Mouse (Mus musculus) layer of hippocampus, adult 2 months (tissue): ENCODE measurements at regions not wholly inside any gene's neighbourhood (a gene's known extent, or its start where the extent isn't known, plus 50 kb on each side); places are given as distances from the start of the nearest gene placed in this dataset.

ENCODE experiments used
- DNase-seq, 2 experiments: peaks; one replicate each; pipeline ENCODE4 v3.0.0; 2022; ENCODE audit warnings: low spot score in 2 of 2
- H3K27ac ChIP-seq: fragments of 200-600 bp; 2 replicates; pipeline ENCODE4 v1.8.1; 2022
- H3K4me3 ChIP-seq: fragments of 200-600 bp; 2 replicates; pipeline ENCODE4 v1.8.1; 2022; ENCODE audit warnings: mild to moderate bottlenecking
- CTCF ChIP-seq: fragments of 200-600 bp; conservative IDR thresholded peaks from 2 replicates; pipeline ENCODE4 v1.8.1; 2022; ENCODE audit warnings: antibody characterized with exemption, mild to moderate bottlenecking, moderate library complexity

- TF ChIP-seq CTCF, result no peak
- no peak for DNase-seq
- H3K4me3 ChIP-seq, result no peak overlapping the region
- H3K27ac ChIP-seq, result no peak overlapping the region
Observed at GRCm38 (mm10) chr17:4175006-4175405, 478.9 kb upstream of the Nox3 start.

GRCm38 (mm10) chr17:4176524-4176923 lies 480.5 kb upstream of the Nox3 start:
- Histone ChIP-seq H3K4me3 (no peak overlapping the region), H3K27ac (no peak overlapping the region)
- TF ChIP-seq CTCF, result no peak
- no peak for DNase-seq

- DNase-seq, result no peak
- no peak for TF ChIP-seq CTCF
Observed at GRCm38 (mm10) chr17:4177485-4178150, 481.6 kb upstream of the Nox3 start.

GRCm38 (mm10) chr17:4179271-4179670 lies 483.2 kb upstream of the Nox3 start:
- no peak for TF ChIP-seq CTCF
- H3K4me3 ChIP-seq, result no peak overlapping the region
- DNase-seq, result no peak
- no peak overlapping the region for H3K27ac ChIP-seq

More at GRCm38 (mm10) chr17:4177485-4178150, 481.6 kb upstream of the Nox3 start:
- Histone ChIP-seq H3K4me3 (no peak overlapping the region), H3K27ac (no peak overlapping the region)

GRCm38 (mm10) chr17:4182106-4182505 lies 486.0 kb upstream of the Nox3 start:
- no peak overlapping the region for H3K27ac ChIP-seq
- TF ChIP-seq CTCF, result no peak
- DNase-seq, result peak; percentile 39 to 60
- no peak overlapping the region for H3K4me3 ChIP-seq

- Histone ChIP-seq H3K27ac (no peak overlapping the region), H3K4me3 (no peak overlapping the region)
- no peak for DNase-seq
- no peak for TF ChIP-seq CTCF
Observed at GRCm38 (mm10) chr17:4186802-4187201, 490.7 kb upstream of the Nox3 start.

- no peak for DNase-seq
- no peak overlapping the region for H3K27ac ChIP-seq
- no peak overlapping the region for H3K4me3 ChIP-seq
- no peak for TF ChIP-seq CTCF
Observed at GRCm38 (mm10) chr17:4187606-4188005, 491.5 kb upstream of the Nox3 start.

GRCm38 (mm10) chr17:4196793-4197448 lies 500.9 kb upstream of the Nox3 start:
- no peak overlapping the region for H3K27ac ChIP-seq
- no peak for DNase-seq
- H3K4me3 ChIP-seq, result no peak overlapping the region
- TF ChIP-seq CTCF, result no peak

- no peak for DNase-seq
- no peak for TF ChIP-seq CTCF
- no peak overlapping the region for H3K4me3 ChIP-seq
- no peak overlapping the region for H3K27ac ChIP-seq
Observed at GRCm38 (mm10) chr17:4198001-4198400, 501.9 kb upstream of the Nox3 start.

- TF ChIP-seq CTCF, result no peak
- Histone ChIP-seq H3K4me3 (no peak overlapping the region), H3K27ac (no peak overlapping the region)
- no peak for DNase-seq
Observed at GRCm38 (mm10) chr17:4199698-4200153, 503.7 kb upstream of the Nox3 start.

- H3K27ac ChIP-seq, result no peak overlapping the region
- TF ChIP-seq CTCF, result no peak
- no peak for DNase-seq
Observed at GRCm38 (mm10) chr17:4201300-4201699, 505.2 kb upstream of the Nox3 start.

GRCm38 (mm10) chr17:4208142-4208925 lies 512.3 kb upstream of the Nox3 start:
- Histone ChIP-seq H3K27ac (no peak overlapping the region), H3K4me3 (no peak overlapping the region)
- DNase-seq, result no peak
- no peak for TF ChIP-seq CTCF

More at GRCm38 (mm10) chr17:4201300-4201699, 505.2 kb upstream of the Nox3 start:
- H3K4me3 ChIP-seq, result no peak overlapping the region

- no peak for DNase-seq
- no peak for TF ChIP-seq CTCF
- Histone ChIP-seq H3K4me3 (no peak overlapping the region), H3K27ac (no peak overlapping the region)
Observed at GRCm38 (mm10) chr17:4209650-4210049, 513.6 kb upstream of the Nox3 start.

- H3K27ac ChIP-seq, result no peak overlapping the region
- TF ChIP-seq CTCF, result no peak
- DNase-seq, result no peak
- H3K4me3 ChIP-seq, result no peak overlapping the region
Observed at GRCm38 (mm10) chr17:4212586-4212985, 516.5 kb upstream of the Nox3 start.
